Mouse (Mus musculus) limb, embryonic 11.5 days (tissue): ENCODE measurements around the gene Wbp11. TPM values are rescaled to one million over a fixed set of nuclear protein-coding genes. Genes with fewer than 3 reads are reported as not detected.

Source experiments
- ATAC-seq: fragments of 200-750 bp; cut with Nextera tagmentation; 2 replicates; pipeline ENCODE4 v1.8.0; 2017; ENCODE audit warnings: low read depth; ENCODE audit not compliant: insufficient number of reproducible peaks, low FRiP score, low TSS enrichment
- DNase-seq: peaks from one replicate; pipeline ENCODE4 v3.0.0-alpha.2; 2015; ENCODE audit warnings: low spot score
- H3K27ac ChIP-seq: fragments of 300-500 bp; sonication (generic); replicated peaks from 2 replicates; pipeline ENCODE4 v1.5.1; 2014; ENCODE audit warnings: low read depth, mild to moderate bottlenecking, low read length
- H3K27me3 ChIP-seq: fragments of 300-500 bp; sonication (generic); 2 replicates; pipeline ENCODE4 v1.6.1; 2014; ENCODE audit warnings: mild to moderate bottlenecking, low read length, mixed read lengths; ENCODE audit not compliant: control insufficient read depth, insufficient read depth
- H3K36me3 ChIP-seq: fragments of 300-500 bp; sonication (generic); 2 replicates; pipeline ENCODE4 v1.6.1; 2014; ENCODE audit warnings: mild to moderate bottlenecking, low read length, moderate library complexity, mixed read lengths; ENCODE audit not compliant: control insufficient read depth, insufficient read depth
- H3K4me1 ChIP-seq: fragments of 300-500 bp; sonication (generic); 2 replicates; pipeline ENCODE4 v1.6.1; 2014; ENCODE audit warnings: low read length, mixed read lengths; ENCODE audit not compliant: control insufficient read depth, insufficient read depth
- H3K4me2 ChIP-seq: fragments of 300-500 bp; sonication (generic); 2 replicates; pipeline ENCODE4 v1.6.1; 2014; ENCODE audit warnings: low read depth, mild to moderate bottlenecking, moderate library complexity; ENCODE audit not compliant: severe bottlenecking
- H3K4me3 ChIP-seq: fragments of 300-500 bp; sonication (generic); 2 replicates; pipeline ENCODE4 v1.5.1; 2014; ENCODE audit warnings: low read depth, low read length
- H3K9ac ChIP-seq: fragments of 300-500 bp; sonication (generic); 2 replicates; pipeline ENCODE4 v1.6.1; 2014; ENCODE audit warnings: mild to moderate bottlenecking, low read length
- H3K9me3 ChIP-seq: fragments of 300-500 bp; sonication (generic); 2 replicates; pipeline ENCODE4 v1.6.1; 2016; ENCODE audit warnings: low read length; ENCODE audit not compliant: control insufficient read depth
- WGBS: fragments of 180-500 bp; shearing (Covaris S2); extraction: QIAGEN DNeasy Blood & Tissue Kit; methylation state at CpG from one replicate; pipeline ENCODE4 v1.1.7; 2014; 5-methylcytosine and 5-hydroxymethylcytosine counted together
- polyA plus RNA-seq: library from polyadenylated mRNA; unstranded; fragments of >200 nt; fragmentation: Nextera tagmentation; extraction: Ambion mirVana; gene quantifications from 2 replicates; pipeline ENCODE4 v1.2.1, GENCODE M21; 2014

Gene Wbp11
- polyA plus RNA-seq, 1 experiment from 2014 or later = 169 TPM

- DNase-seq = no peak
- WGBS = 89% methylated on average over 5 of the region's 5 CpGs
- no peak for ATAC-seq
- peaks cover 5% of the 10 kb centered on the region; the same call in 1 of the 2 replicates for H3K4me1 ChIP-seq
- no peak overlapping the region for H3K27ac ChIP-seq
- no peaks in the 10 kb centered on the region for H3K36me3 ChIP-seq
- no peaks in the 10 kb centered on the region for H3K27me3 ChIP-seq
- H3K9me3 ChIP-seq = no peaks in the 10 kb centered on the region
- H3K4me3 ChIP-seq = no peak overlapping the region
- H3K4me2 ChIP-seq = no peak overlapping the region
- H3K9ac ChIP-seq = no peak overlapping the region
These were observed 20.9 kb upstream of the Wbp11 start for GRCm38 (mm10) chr6:136848971-136849370.

- no peak overlapping the region for H3K27ac ChIP-seq
- no peak overlapping the region for H3K9ac ChIP-seq
- no peak overlapping the region for H3K4me3 ChIP-seq
- H3K4me1 ChIP-seq = peaks cover 5% of the 10 kb centered on the region; the same call in 1 of the 2 replicates
- no peak for ATAC-seq
- no peak for DNase-seq
- H3K4me2 ChIP-seq = no peak overlapping the region
- 89% methylated on average over 8 of the region's 8 CpGs for WGBS
- H3K27me3 ChIP-seq = no peaks in the 10 kb centered on the region
- H3K9me3 ChIP-seq = no peaks in the 10 kb centered on the region
- no peaks in the 10 kb centered on the region for H3K36me3 ChIP-seq
These were observed 20.4 kb upstream of the Wbp11 start for GRCm38 (mm10) chr6:136848399-136848798.

GRCm38 (mm10) chr6:136847790-136848189 is 19.8 kb upstream of the Wbp11 start:
- WGBS = 32% methylated on average over 2 of the region's 2 CpGs
- Histone ChIP-seq H3K36me3 (no peaks in the 10 kb centered on the region), H3K4me3 (no peak overlapping the region), H3K4me1 (peaks cover 4% of the 10 kb centered on the region; the same call in 1 of the 2 replicates), H3K27me3 (no peaks in the 10 kb centered on the region), H3K27ac (no peak overlapping the region), H3K4me2 (no peak overlapping the region), H3K9me3 (no peaks in the 10 kb centered on the region), H3K9ac (no peak overlapping the region)
- peak; percentile 68 for DNase-seq
- no peak for ATAC-seq

GRCm38 (mm10) chr6:136847267-136847666 is 19.2 kb upstream of the Wbp11 start:
- ATAC-seq = no peak
- no peaks in the 10 kb centered on the region for H3K36me3 ChIP-seq
- H3K27ac ChIP-seq = no peak overlapping the region
- H3K4me3 ChIP-seq = no peak overlapping the region
- no peak overlapping the region for H3K4me2 ChIP-seq
- no peak overlapping the region for H3K9ac ChIP-seq
- no peaks in the 10 kb centered on the region; the same call in 1 of the 2 replicates for H3K4me1 ChIP-seq
- no peak for DNase-seq
- no peaks in the 10 kb centered on the region for H3K27me3 ChIP-seq
- no peaks in the 10 kb centered on the region for H3K9me3 ChIP-seq
- 89% methylated on average over 3 of the region's 3 CpGs for WGBS

- no peak for ATAC-seq
- Histone ChIP-seq H3K9me3 (no peaks in the 10 kb centered on the region), H3K27ac (no peak overlapping the region), H3K36me3 (no peaks in the 10 kb centered on the region), H3K27me3 (no peaks in the 10 kb centered on the region), H3K9ac (no peak overlapping the region), H3K4me2 (no peak overlapping the region), H3K4me3 (no peak overlapping the region), H3K4me1 (no peaks in the 10 kb centered on the region)
- no peak for DNase-seq
- WGBS = 73% methylated on average over 5 of the region's 5 CpGs
These were observed 17.9 kb upstream of the Wbp11 start for GRCm38 (mm10) chr6:136845706-136846480.

GRCm38 (mm10) chr6:136844903-136845302 is 16.9 kb upstream of the Wbp11 start:
- ATAC-seq = no peak
- no peak overlapping the region for H3K4me2 ChIP-seq
- WGBS = 78% methylated on average over 2 of the region's 2 CpGs
- no peaks in the 10 kb centered on the region for H3K36me3 ChIP-seq
- no peak overlapping the region for H3K27ac ChIP-seq
- no peak overlapping the region for H3K9ac ChIP-seq
- H3K27me3 ChIP-seq = no peaks in the 10 kb centered on the region
- H3K4me3 ChIP-seq = no peak overlapping the region
- no peaks in the 10 kb centered on the region for H3K9me3 ChIP-seq
- DNase-seq = no peak
- H3K4me1 ChIP-seq = no peaks in the 10 kb centered on the region

- no peak for ATAC-seq
- no peak overlapping the region for H3K9ac ChIP-seq
- no peaks in the 10 kb centered on the region for H3K9me3 ChIP-seq
- H3K4me1 ChIP-seq = no peaks in the 10 kb centered on the region
- H3K27ac ChIP-seq = no peak overlapping the region
- H3K4me3 ChIP-seq = no peak overlapping the region
- no peaks in the 10 kb centered on the region for H3K27me3 ChIP-seq
- WGBS = 82% methylated on average over 3 of the region's 3 CpGs
- H3K4me2 ChIP-seq = no peak overlapping the region
- no peaks in the 10 kb centered on the region for H3K36me3 ChIP-seq
- no peak for DNase-seq
These were observed 9.3 kb upstream of the Wbp11 start for GRCm38 (mm10) chr6:136837323-136837722.

GRCm38 (mm10) chr6:136835352-136835751 is 7.3 kb upstream of the Wbp11 start, which contains the start of gene Smco3:
Gene Smco3 (minus strand): TSS chr6:136835452.
- ATAC-seq (no peak), DNase-seq (no peak)
- no peak within 1 kb of the TSS for H3K27ac ChIP-seq
- no peak within 1 kb of the TSS for H3K4me3 ChIP-seq
- H3K4me1 ChIP-seq = no peaks in the 10 kb centered on the region
- no peaks in the 10 kb centered on the region for H3K27me3 ChIP-seq
- WGBS = 66% methylated on average over 4 of the region's 4 CpGs
- H3K9me3 ChIP-seq = no peaks in the 10 kb centered on the region
- H3K4me2 ChIP-seq = no peak within 1 kb of the TSS
- H3K36me3 ChIP-seq = no peaks in the 10 kb centered on the region
- H3K9ac ChIP-seq = no peak within 1 kb of the TSS
